Mouse (Mus musculus) neural tube, embryonic 14.5 days (tissue): ENCODE results near the gene Ccdc88c. TPM values are rescaled to one million over a fixed set of nuclear protein-coding genes. Genes with fewer than 3 reads are reported as not detected.

Experiments used
- ATAC-seq: fragments of 200-750 bp; cut with Nextera tagmentation; 2 replicates; pipeline ENCODE4 v1.8.0; 2017; ENCODE audit warnings: low read depth, mild to moderate bottlenecking, moderate TSS enrichment, moderate library complexity
- H3K27ac ChIP-seq: fragments of 300-500 bp; sonication (generic); 2 replicates; pipeline ENCODE4 v1.5.1; 2014; ENCODE audit warnings: low read depth, mild to moderate bottlenecking, control low read depth, low read length, moderate library complexity, mixed read lengths
- H3K27me3 ChIP-seq: fragments of 300-500 bp; sonication (generic); 2 replicates; pipeline ENCODE4 v1.6.1; 2014; ENCODE audit warnings: low read length; ENCODE audit not compliant: control insufficient read depth, insufficient read depth
- H3K36me3 ChIP-seq: fragments of 300-500 bp; sonication (generic); 2 replicates; pipeline ENCODE4 v1.6.1; 2014; ENCODE audit warnings: low read length, mixed read lengths; ENCODE audit not compliant: control insufficient read depth, insufficient read depth
- H3K4me1 ChIP-seq: fragments of 300-500 bp; sonication (generic); 2 replicates; pipeline ENCODE4 v1.6.1; 2014; ENCODE audit warnings: low read length; ENCODE audit not compliant: control insufficient read depth, insufficient read depth
- H3K4me2 ChIP-seq: fragments of 300-500 bp; sonication (generic); 2 replicates; pipeline ENCODE4 v1.6.1; 2014; ENCODE audit warnings: mild to moderate bottlenecking, low read depth, low read length, control low read depth
- H3K4me3 ChIP-seq: fragments of 300-500 bp; sonication (generic); 2 replicates; pipeline ENCODE4 v1.5.1; 2014; ENCODE audit warnings: low read depth, low read length, control low read depth, mixed read lengths
- H3K9ac ChIP-seq: fragments of 300-500 bp; sonication (generic); replicated peaks from 2 replicates; pipeline ENCODE4 v1.6.1; 2014; ENCODE audit warnings: low read depth, mild to moderate bottlenecking, control low read depth, low read length, mixed read lengths
- H3K9me3 ChIP-seq: fragments of 300-500 bp; sonication (generic); 2 replicates; pipeline ENCODE4 v1.6.1; 2016; ENCODE audit warnings: low read length; ENCODE audit not compliant: control insufficient read depth
- whole genome bisulfite sequencing: fragments of 180-500 bp; shearing (Covaris S2); extraction: QIAGEN DNeasy Blood & Tissue Kit; methylation state at CpG from one replicate; pipeline ENCODE4 v1.1.7; 2014; 5-methylcytosine and 5-hydroxymethylcytosine counted together
- polyA plus RNA-seq: library from polyadenylated mRNA; unstranded; fragments of >200 nt; fragmentation: Nextera tagmentation; extraction: Ambion mirVana; gene quantifications from 2 replicates; pipeline ENCODE4 v1.2.1, GENCODE M21; 2014

Ccdc88c gene
- polyA plus RNA-seq, 1 experiment from 2014 or later = 13.6 TPM

DNA sequence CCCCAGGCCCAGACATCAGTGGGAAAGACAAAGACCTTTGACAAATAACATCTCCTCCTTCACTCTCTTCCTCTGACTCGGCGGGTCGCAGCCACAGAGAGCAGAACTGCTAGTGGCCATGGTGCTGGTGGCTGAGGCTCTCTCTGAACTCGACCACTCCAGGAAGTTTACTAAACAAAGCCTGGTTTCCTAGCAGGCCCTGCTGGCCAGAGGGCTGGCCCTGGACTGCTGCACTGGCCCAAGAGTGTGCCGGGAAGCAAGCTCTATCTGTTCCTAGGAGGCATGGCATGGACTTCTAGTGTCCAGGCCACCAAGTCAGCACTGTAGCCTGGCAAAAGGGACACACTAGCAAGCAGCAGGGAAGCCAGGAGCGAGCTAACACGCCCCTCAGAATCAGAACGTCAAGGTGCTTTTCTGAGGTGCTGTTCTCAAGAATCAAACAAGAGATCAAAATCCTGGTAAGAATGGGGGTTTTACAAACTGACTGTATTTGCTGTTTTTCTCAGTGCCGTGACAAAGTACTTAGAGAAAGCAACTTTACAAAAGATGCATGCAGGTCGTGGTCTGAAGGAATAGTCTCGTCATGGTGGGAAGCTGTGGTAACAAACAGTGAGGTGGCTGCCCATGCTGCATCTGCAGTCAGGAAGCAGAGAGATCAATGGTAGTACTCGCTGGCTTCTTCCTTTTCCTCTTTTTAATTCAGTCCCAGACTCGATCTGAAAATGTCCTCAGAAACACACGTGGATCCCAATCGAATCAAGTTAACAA lies 50.7 kb downstream of the Ccdc88c start:
- WGBS = 80% methylated on average over 15 of the region's 15 CpGs
- Histone ChIP-seq H3K4me3 (no peak overlapping the region), H3K9ac (no peak overlapping the region), H3K4me1 (peaks cover 2% of the 10 kb centered on the region; the same call in 1 of the 2 replicates), H3K27ac (no peak overlapping the region), H3K4me2 (no peak overlapping the region), H3K9me3 (no peaks in the 10 kb centered on the region), H3K36me3 (no peaks in the 10 kb centered on the region), H3K27me3 (no peaks in the 10 kb centered on the region)
- ATAC-seq = no peak

DNA sequence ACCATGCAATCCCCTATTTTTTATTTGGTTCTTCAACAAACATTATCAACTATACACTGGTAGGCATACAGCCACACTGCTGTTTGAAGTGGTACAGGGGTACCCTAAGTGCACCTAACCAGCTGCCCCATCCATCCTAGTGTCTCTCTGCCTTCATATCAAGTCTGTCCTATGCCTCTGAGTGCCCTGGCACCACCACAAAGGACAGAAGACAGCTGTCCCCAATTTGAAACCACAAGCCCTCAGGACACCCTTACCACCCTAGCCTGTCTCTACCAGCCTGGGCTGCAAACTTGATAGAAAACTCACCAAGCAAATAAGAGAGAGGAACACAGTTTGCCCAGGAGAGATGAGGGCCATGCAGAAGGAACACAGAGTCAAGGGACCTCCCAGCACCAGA lies 51.3 kb downstream of the Ccdc88c start:
- Histone ChIP-seq H3K27ac (no peak overlapping the region), H3K4me3 (no peak overlapping the region), H3K4me1 (0 out of 2 replicates have a peak, but pooled peaks cover 2% of the 10 kb centered on the region), H3K9ac (no peak overlapping the region), H3K4me2 (no peak overlapping the region), H3K9me3 (no peaks in the 10 kb centered on the region), H3K27me3 (no peaks in the 10 kb centered on the region), H3K36me3 (no peaks in the 10 kb centered on the region)
- no peak for ATAC-seq

DNA sequence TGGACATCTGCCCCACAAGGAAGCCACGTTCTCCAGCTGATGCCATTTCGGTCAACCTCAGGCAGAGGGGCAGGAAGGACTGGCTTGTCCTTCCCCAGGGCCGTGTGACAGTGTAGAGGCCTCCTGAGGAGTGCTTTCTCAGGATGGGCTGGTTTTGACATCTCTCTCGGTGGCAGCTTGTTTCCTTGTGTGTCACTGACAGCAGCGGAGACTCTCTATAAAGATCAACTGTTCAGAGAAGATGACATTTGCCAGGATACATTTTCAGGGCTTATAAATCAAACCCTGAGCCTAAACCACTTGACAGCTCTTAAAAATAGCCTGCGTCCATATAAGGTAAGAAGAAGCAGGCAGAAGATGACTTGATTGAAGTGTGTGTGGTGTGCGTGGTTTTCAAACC lies 59.0 kb downstream of the Ccdc88c start:
- Histone ChIP-seq H3K27ac (no peak overlapping the region), H3K4me1 (no peaks in the 10 kb centered on the region), H3K4me3 (no peak overlapping the region), H3K4me2 (no peak overlapping the region), H3K9ac (no peak overlapping the region), H3K27me3 (no peaks in the 10 kb centered on the region), H3K9me3 (no peaks in the 10 kb centered on the region), H3K36me3 (peaks cover 6% of the 10 kb centered on the region; the same call in 1 of the 2 replicates)
- 77% methylated on average over 7 of the region's 7 CpGs for WGBS
- ATAC-seq = no peak

DNA sequence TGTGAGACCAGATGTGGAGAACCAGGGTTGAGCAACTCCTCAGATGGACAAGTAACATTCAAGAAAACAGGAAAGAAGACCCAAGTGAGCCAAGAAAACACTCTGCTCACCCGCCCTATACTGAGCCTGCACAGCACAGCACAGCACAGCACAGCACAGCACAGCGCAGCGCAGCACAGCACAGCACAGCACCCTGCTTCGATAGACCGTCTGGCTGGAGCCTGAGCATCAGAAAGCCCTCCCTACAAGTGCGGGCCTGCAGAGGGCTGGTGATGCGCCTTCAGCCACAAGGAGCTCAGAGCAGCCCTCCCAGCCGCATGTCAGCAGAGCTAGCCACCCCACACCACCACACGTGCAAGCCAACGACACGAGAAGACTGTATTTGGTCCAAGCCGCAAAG lies 61.5 kb downstream of the Ccdc88c start:
- H3K9me3 ChIP-seq = no peaks in the 10 kb centered on the region
- no peak for ATAC-seq
- 94% methylated on average over 12 of the region's 12 CpGs for WGBS
- peaks cover 6% of the 10 kb centered on the region; the same call in 1 of the 2 replicates for H3K36me3 ChIP-seq
- H3K27me3 ChIP-seq = no peaks in the 10 kb centered on the region
- no peak overlapping the region for H3K4me2 ChIP-seq
- H3K4me1 ChIP-seq = no peaks in the 10 kb centered on the region
- H3K9ac ChIP-seq = no peak overlapping the region
- H3K4me3 ChIP-seq = no peak overlapping the region
- H3K27ac ChIP-seq = no peak overlapping the region

DNA sequence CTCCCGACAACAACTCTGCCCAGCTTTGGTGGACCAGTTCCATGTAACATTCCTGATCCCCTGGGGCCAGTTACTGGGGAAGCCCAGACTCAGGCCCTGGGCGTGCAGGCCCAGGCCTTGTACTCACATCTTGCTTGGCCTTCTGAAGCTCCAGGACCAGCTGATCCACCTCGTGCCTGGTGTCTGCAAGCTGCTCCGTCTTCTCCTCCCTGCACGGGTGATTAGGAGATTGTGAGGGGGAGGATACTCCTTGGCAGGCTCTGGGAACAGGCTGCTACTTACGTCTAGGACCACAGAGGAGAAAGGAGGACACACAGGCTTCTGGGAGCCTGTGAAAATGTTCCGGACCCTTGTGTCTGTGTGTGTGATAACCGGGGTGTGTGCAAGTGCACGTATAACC lies 62.6 kb downstream of the Ccdc88c start:
- H3K36me3 ChIP-seq = peaks cover 6% of the 10 kb centered on the region; the same call in 1 of the 2 replicates
- ATAC-seq = no peak
- no peak overlapping the region for H3K4me3 ChIP-seq
- H3K4me1 ChIP-seq = no peaks in the 10 kb centered on the region
- no peaks in the 10 kb centered on the region for H3K9me3 ChIP-seq
- no peaks in the 10 kb centered on the region for H3K27me3 ChIP-seq
- WGBS = 88% methylated on average over 9 of the region's 9 CpGs
- H3K27ac ChIP-seq = no peak overlapping the region
- no peak overlapping the region for H3K9ac ChIP-seq
- no peak overlapping the region for H3K4me2 ChIP-seq

DNA sequence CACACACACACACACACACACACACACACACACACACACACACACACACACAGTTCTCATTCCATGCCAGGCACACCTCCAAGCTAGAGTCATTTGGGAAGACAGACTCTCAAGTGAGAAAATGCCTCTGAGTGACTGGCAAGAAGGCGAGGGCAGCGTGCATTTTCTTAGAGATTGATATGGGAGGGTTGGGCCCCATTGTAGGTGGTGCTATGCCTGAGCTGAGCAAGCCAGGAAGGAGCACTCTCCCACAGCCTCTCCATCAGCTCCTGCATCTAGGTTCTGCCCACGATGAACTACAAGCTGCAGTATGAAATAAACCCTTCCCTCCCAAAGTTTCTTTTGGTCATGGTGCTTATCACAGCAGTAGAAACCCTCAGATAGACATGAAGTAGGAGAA lies 63.6 kb downstream of the Ccdc88c start:
- no peak overlapping the region for H3K27ac ChIP-seq
- no peak overlapping the region for H3K4me3 ChIP-seq
- peaks cover 6% of the 10 kb centered on the region; the same call in 1 of the 2 replicates for H3K36me3 ChIP-seq
- no peaks in the 10 kb centered on the region for H3K4me1 ChIP-seq
- no peak for ATAC-seq
- no peaks in the 10 kb centered on the region for H3K9me3 ChIP-seq
- H3K9ac ChIP-seq = no peak overlapping the region
- WGBS = 100% methylated on average over 3 of the region's 3 CpGs
- H3K27me3 ChIP-seq = no peaks in the 10 kb centered on the region
- no peak overlapping the region for H3K4me2 ChIP-seq

DNA sequence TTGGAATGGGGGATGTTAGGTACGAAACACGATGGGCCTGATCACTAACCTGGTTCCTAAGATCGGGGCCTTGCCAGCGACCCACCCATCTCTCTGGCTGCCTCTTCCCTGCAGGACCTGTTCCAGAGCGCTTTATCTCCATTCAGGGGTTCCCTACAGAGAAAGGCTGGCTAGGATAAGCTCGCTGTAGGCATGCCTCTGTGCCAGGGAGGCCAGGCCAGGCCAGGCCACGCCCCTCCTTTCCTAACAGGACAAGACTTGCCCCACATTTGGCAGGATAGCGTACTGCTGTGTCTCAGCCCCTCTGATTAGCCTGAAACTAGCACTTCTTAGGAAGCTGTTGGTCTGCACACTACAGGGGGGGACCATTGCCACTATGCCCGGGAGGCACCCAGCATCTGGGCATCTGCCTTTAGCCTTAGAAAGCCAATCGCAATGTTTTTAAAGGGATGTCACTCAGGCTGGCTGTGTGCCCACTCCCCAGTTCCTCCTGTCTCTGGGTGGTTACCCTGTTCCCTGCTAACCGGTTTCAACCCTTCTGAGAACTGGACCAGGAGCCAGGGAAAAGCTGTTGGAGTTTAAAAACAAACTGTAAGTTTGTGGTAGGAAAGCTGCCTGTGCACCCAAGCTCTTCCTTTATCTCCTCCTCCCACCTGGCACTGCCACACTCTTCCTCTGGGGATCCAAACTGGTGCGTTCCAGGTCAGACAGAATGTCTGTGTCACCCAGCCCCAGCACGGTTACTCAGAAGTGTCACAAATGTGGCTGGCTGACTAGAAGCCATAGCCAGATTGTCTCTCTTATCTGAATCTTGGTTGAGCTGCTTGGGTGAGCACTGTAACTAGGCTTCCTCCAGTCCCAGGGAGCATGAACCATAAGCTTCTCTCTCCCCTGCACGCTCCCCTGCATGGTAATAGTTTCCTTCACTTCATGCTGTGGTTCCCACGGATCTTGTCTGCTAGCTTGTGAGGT lies 69.9 kb downstream of the Ccdc88c start:
- Histone ChIP-seq H3K4me2 (no peak overlapping the region), H3K9me3 (no peaks in the 10 kb centered on the region), H3K4me3 (no peak overlapping the region), H3K36me3 (no peaks in the 10 kb centered on the region), H3K27me3 (no peaks in the 10 kb centered on the region), H3K27ac (no peak overlapping the region), H3K9ac (no peak overlapping the region), H3K4me1 (peaks cover 12% of the 10 kb centered on the region; the same call in 1 of the 2 replicates)
- peak; percentile 45; the same call in 1 of the 2 replicates for ATAC-seq
- WGBS = 74% methylated on average over 15 of the region's 15 CpGs

DNA sequence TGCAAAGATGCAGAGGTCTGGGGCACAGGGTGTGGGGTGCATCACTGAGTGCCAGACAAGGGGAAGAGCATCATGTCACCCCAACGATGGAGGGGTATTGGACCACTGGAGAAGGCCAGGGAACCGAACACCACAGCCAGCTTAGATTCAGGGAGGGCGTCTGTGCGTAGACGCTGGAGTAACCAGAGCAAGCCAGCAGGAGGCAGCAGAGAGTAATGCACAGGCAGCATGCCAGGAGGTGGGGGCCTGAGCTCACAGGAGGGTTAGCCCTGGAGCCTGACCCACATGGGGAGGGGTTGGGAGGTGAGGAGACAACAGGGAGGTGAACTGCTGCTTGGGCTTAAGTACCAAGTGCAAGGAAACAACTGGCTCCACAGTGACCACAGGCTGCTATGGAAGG lies 70.8 kb downstream of the Ccdc88c start:
- 16% methylated on average over 5 of the region's 5 CpGs for WGBS
- H3K4me1 ChIP-seq = peaks cover 14% of the 10 kb centered on the region; the same call in 1 of the 2 replicates
- no peaks in the 10 kb centered on the region for H3K36me3 ChIP-seq
- H3K4me2 ChIP-seq = no peak overlapping the region
- H3K9ac ChIP-seq = no peak overlapping the region
- 0 out of 2 replicates have a peak overlapping the region, but pooled peaks have one; percentile 4 for H3K27ac ChIP-seq
- no peaks in the 10 kb centered on the region for H3K9me3 ChIP-seq
- no peak overlapping the region for H3K4me3 ChIP-seq
- no peaks in the 10 kb centered on the region for H3K27me3 ChIP-seq
- peak; percentile 35 for ATAC-seq
